Mouse (Mus musculus) spleen, embryonic (tissue): ENCODE measurements around the gene Gli1.

Source experiments
- CTCF ChIA-PET: fragments of 350-600 bp; sonication (Branson Sonifier 250); formaldehyde crosslinking; loops from one replicate; lab custom pipeline; 2022; lab: Charles Lee

The Gli1 gene

GRCm38 (mm10) chr10:127294895-127295510 is 46.8 kb downstream of the Gli1 start:
- CTCF ChIA-PET: interaction anchor here (0.6 kb wide), 1 partner anchor 9 kb away, joined by 3 read pairs; no protein-coding TSS in a partner anchor

- CTCF ChIA-PET: no interaction called here
These were observed 48.1 kb downstream of the Gli1 start for GRCm38 (mm10) chr10:127293590-127294113.

- CTCF ChIA-PET: interaction anchor here (1.9 kb wide), 1 partner anchor 19 kb away, joined by 5 read pairs; no protein-coding TSS in a partner anchor
These were observed 48.7 kb downstream of the Gli1 start for GRCm38 (mm10) chr10:127292987-127293538.

- CTCF ChIA-PET: interaction anchor here (1.9 kb wide), 1 partner anchor 20 kb away, joined by 5 read pairs; no protein-coding TSS in a partner anchor
These were observed 49.7 kb downstream of the Gli1 start for GRCm38 (mm10) chr10:127291881-127292638.

GRCm38 (mm10) chr10:127290930-127291880 is 50.6 kb downstream of the Gli1 start:
- CTCF ChIA-PET: interaction anchor here (1.9 kb wide), 1 partner anchor 21 kb away, joined by 5 read pairs; no protein-coding TSS in a partner anchor

GRCm38 (mm10) chr10:127290307-127290929 is 51.4 kb downstream of the Gli1 start:
- CTCF ChIA-PET: no interaction called here

GRCm38 (mm10) chr10:127289573-127290191 is 52.1 kb downstream of the Gli1 start:
- CTCF ChIA-PET: interaction anchor here (0.8 kb wide), 1 partner anchor 366 kb away, joined by 4 read pairs; no protein-coding TSS in a partner anchor

- CTCF ChIA-PET: interaction anchor here (0.8 kb wide), 1 partner anchor 367 kb away, joined by 4 read pairs; no protein-coding TSS in a partner anchor
These were observed 52.8 kb downstream of the Gli1 start, which contains the start of gene Mbd6 for GRCm38 (mm10) chr10:127288800-127289572. Gene Mbd6 (minus strand): TSS chr10:127289018.

- CTCF ChIA-PET: no interaction called here
These were observed 53.4 kb downstream of the Gli1 start for GRCm38 (mm10) chr10:127288328-127288799.

- CTCF ChIA-PET: no interaction called here
These were observed 53.9 kb downstream of the Gli1 start for GRCm38 (mm10) chr10:127287936-127288293.

- CTCF ChIA-PET: no interaction called here
These were observed 54.4 kb downstream of the Gli1 start for GRCm38 (mm10) chr10:127287271-127287935.

- CTCF ChIA-PET: no interaction called here
These were observed 55.0 kb downstream of the Gli1 start for GRCm38 (mm10) chr10:127286730-127287129.

- CTCF ChIA-PET: interaction anchor here (0.6 kb wide), 1 partner anchor 8 kb away, joined by 3 read pairs; no protein-coding TSS in a partner anchor
These were observed 55.6 kb downstream of the Gli1 start for GRCm38 (mm10) chr10:127286194-127286593.

- CTCF ChIA-PET: interaction anchor here (0.6 kb wide), 1 partner anchor 9 kb away, joined by 3 read pairs; no protein-coding TSS in a partner anchor
These were observed 56.1 kb downstream of the Gli1 start for GRCm38 (mm10) chr10:127285644-127286043.

- CTCF ChIA-PET: interaction anchor here (0.6 kb wide), 1 partner anchor 837 kb away, joined by 9 read pairs; no protein-coding TSS in a partner anchor
These were observed 56.9 kb downstream of the Gli1 start for GRCm38 (mm10) chr10:127284724-127285500.

GRCm38 (mm10) chr10:127284105-127284622 is 57.6 kb downstream of the Gli1 start:
- CTCF ChIA-PET: interaction anchor here (0.6 kb wide), 1 partner anchor 837 kb away, joined by 9 read pairs; no protein-coding TSS in a partner anchor

GRCm38 (mm10) chr10:127282620-127283215 is 59.1 kb downstream of the Gli1 start:
- CTCF ChIA-PET: no interaction called here
